Mouse (Mus musculus) activated CD4-positive, CD25-positive, alpha-beta regulatory T cell, adult 9 weeks (primary cell): ENCODE results near the gene Magee1. TPM values are rescaled to one million over a fixed set of nuclear protein-coding genes. Genes with fewer than 3 reads are reported as not detected.

Source experiments
- polyA plus RNA-seq: library from polyadenylated mRNA; unstranded; fragments of 100-300 nt; shearing (Covaris generic); gene quantifications from one replicate; pipeline ENCODE4 v1.2.1, GENCODE M21; 2017

Magee1 gene
- polyA plus RNA-seq, result 13.7 TPM

DNA sequence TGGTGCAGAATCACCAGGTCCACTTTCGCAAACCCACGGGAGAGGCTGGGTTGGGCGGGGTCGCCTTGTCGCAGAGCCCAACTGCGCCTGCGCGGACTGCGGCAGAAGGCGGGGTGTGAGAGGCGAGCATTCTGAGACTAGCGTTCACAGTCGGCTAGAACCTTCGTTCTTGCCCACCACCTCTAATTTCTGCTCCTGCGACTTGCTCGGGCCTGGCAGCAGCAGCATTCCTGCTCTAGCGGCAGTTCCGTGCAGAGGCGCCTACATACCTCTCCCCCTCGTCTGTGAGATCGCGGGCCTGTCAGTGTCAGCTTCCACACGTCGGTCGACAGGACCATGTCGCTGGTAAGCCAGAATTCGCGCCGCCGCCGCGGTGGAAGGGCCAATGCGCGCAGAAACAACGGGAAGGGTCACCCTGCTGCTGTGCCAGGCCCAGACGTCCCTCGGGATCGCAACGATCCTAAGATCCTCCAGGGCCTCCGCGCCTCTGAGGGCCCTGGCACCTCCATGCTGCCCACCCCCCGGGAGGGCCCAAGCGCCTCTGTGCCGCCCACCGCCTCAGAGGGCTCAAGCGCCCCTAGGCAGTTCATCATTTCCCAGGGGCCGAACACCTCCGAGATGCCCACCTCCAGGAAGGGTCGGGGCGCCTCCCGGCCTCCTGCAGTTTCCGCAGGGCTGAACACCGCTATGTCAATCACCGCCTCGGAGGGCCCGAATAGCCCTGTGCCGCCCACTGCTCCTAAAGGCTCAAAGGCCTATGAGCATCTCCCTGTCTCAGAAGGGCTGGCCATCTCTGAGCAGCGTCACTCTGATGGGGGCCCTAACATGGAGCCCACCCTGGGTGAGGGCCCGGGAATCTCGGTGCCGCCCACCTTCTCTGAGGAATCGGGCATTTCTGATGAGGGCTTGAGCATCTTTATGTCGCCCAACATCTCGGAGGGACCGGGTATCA is at the start of gene Magee1:
Gene Magee1 (plus strand): TSS at position 104 of the 952 bp plus-strand sequence.

DNA sequence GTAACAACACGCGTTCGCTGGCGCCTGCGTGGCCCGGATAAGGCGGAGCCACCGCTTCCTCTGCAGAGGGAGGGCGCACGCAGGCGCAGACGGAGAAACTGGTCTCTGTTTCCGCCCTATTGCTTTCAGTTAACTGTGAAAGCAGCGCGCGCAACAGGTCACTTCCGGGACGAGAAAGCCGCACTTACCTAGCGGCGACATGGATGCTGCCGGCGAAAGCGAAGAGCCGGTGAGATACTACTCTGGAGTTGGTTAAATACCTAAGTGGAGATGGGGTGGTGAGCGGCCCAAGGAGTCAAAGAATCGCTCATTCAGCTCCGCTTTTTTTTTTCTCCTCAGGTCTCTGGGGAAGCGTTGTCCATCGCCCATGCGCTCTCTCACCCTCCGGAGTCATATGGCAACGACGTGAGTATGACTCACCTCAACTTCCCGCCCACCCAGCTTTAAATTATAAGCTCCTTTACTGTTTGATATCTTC is 40.5 kb upstream of the Magee1 start, which contains the start of gene Pbdc1:
Gene Pbdc1 (plus strand): TSS at position 142 of the 478 bp plus-strand sequence.

Other genes with a start within 250 kb of the Magee1 start
- gene Pbdc1, start 40.6 kb upstream of the Magee1 start, polyA plus RNA-seq, result 31.5 TPM